Mouse (Mus musculus): ENCODE results near the gene Hoxd3. TPM values are rescaled to one million over a fixed set of nuclear protein-coding genes. Genes with fewer than 3 reads are reported as not detected.

Gene Hoxd3
- total and polyA plus RNA-seq, 3 experiments, result not detected

DNA sequence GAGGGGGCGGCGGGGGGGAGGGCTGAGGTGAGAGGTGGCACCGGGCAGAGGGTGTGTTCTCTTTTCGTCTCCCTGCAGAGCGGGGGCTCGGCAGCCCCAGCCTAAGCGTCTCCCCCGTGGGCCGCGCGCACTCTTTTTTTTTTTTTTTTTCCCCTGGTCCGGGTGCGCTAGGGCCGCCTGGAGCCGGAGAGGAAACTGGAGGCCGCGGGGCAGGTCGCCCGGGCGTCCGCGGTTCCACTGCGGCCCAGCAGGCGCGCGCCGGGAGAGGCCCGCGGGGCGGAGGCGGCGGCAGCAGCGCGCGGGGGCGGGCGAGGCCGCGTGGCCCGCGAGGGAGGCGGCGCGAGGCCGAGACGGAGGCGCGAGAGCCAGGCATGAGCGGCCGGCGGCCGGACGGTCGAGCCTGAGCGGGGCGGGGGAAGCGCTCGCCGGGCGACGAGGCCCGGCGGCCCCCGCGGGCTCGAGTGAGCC, 6.7 kb upstream of the Hoxd3 start:
- H3K9ac ChIP-seq (ENCODE audit: control insufficient read depth, low read depth, low read length, poor library complexity, severe bottlenecking), result peak overlapping the region; percentile 84
- peaks cover 6% of the 10 kb centered on the region; the same call in 1 of the 2 replicates for H3K79me2 ChIP-seq (ENCODE audit: control insufficient read depth, insufficient read depth, low read length, poor library complexity)
- H3K36me3 ChIP-seq (ENCODE audit: control insufficient read depth in 1 of 2, insufficient read depth in 2 of 2, low read length in 2 of 2), result peaks cover 0 to 2% of the 10 kb centered on the region in 2 experiments; a peak in 1 of 4 replicates
- H3K4me3 ChIP-seq (ENCODE audit: control insufficient read depth in 1 of 2, insufficient read depth in 1 of 2, low read depth in 2 of 2, low read length in 2 of 2), result peak overlapping the region; percentile 52 to 58; a peak in 3 of 4 replicates
- no peaks in the 10 kb centered on the region for H3K27me3 ChIP-seq (ENCODE audit: control insufficient read depth in 1 of 2, insufficient read depth in 2 of 2, low read length in 2 of 2)
- no peaks in the 10 kb centered on the region for H3K9me3 ChIP-seq (replicated peaks; ENCODE audit: insufficient read depth, low read length)
- H3K27ac ChIP-seq (ENCODE audit: control insufficient read depth, low read depth, low read length), result peak overlapping the region; percentile 48
- TF ChIP-seq CHD2 (IDR thresholded peaks at IDR 0.05; ENCODE audit: low read length) (no peak), SIN3A (IDR thresholded peaks at IDR 0.05; ENCODE audit: low read length) (no peak), POLR2A (IDR thresholded peaks at IDR 0.05; ENCODE audit: control insufficient read depth in 1 of 2, insufficient read depth in 1 of 2, low read depth in 1 of 2, low read length in 2 of 2, poor library complexity in 1 of 2) (peak in 1 of 2 experiments; percentile 52; a peak in 1 of 4 replicates)
- no peak for DNase-seq (ENCODE audit: low read depth, low spot score)
- no peaks in the 10 kb centered on the region; a peak in 2 of 4 replicates for H3K4me1 ChIP-seq (ENCODE audit: control insufficient read depth in 1 of 2, insufficient read depth in 2 of 2, low read length in 2 of 2)

DNA sequence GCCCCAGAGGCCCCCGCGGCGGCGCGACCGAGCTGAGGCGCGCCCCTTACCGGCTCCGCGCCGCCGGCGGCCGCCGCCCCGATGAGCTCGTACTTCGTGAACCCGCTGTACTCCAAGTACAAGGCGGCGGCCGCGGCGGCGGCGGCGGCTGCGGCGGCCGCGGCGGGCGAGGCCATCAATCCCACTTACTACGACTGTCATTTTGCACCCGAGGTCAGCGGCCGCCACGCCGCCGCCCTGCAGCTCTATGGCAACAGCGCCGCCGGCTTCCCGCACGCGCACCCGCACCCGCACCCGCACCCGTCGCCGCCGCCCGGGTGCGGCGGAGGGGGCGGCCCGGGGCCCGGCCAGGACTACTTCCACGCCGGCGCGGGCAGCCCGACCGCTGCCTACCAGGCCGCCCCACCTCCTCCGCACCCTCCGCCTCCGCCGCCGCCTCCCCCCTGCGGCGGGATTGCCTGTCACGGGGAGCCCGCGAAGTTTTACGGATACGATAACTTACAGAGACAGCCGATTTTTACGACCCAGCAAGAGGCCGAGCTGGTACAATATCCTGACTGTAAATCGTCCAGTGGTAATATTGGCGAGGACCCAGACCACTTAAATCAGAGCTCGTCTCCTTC, 6.1 kb upstream of the Hoxd3 start:
- Histone ChIP-seq H3K9me3 (replicated peaks; ENCODE audit: insufficient read depth, low read length) (no peaks in the 10 kb centered on the region), H3K4me1 (ENCODE audit: control insufficient read depth in 1 of 2, insufficient read depth in 2 of 2, low read length in 2 of 2) (no peaks in the 10 kb centered on the region; a peak in 2 of 4 replicates), H3K27me3 (ENCODE audit: control insufficient read depth in 1 of 2, insufficient read depth in 2 of 2, low read length in 2 of 2) (no peaks in the 10 kb centered on the region), H3K4me3 (ENCODE audit: control insufficient read depth in 1 of 2, insufficient read depth in 1 of 2, low read depth in 2 of 2, low read length in 2 of 2) (peak overlapping the region; percentile 53 to 66), H3K36me3 (ENCODE audit: control insufficient read depth in 1 of 2, insufficient read depth in 2 of 2, low read length in 2 of 2) (peaks cover 0 to 2% of the 10 kb centered on the region in 2 experiments; a peak in 1 of 4 replicates), H3K9ac (ENCODE audit: control insufficient read depth, low read depth, low read length, poor library complexity, severe bottlenecking) (peak overlapping the region; percentile 84), H3K27ac (ENCODE audit: control insufficient read depth, low read depth, low read length) (no peak overlapping the region), H3K79me2 (ENCODE audit: control insufficient read depth, insufficient read depth, low read length, poor library complexity) (peaks cover 6% of the 10 kb centered on the region; the same call in 1 of the 2 replicates)
- DNase-seq (ENCODE audit: low read depth, low spot score), result peak; percentile 62
- TF ChIP-seq CHD2 (IDR thresholded peaks at IDR 0.05; ENCODE audit: low read length), result no peak
- TF ChIP-seq RCOR1 (IDR thresholded peaks at IDR 0.05; ENCODE audit: low read depth, low read length), result no peak
- peak; percentile 43; the same call in 1 of the 2 replicates for TF ChIP-seq MXI1 (IDR thresholded peaks at IDR 0.05; ENCODE audit: low read depth, low read length)

DNA sequence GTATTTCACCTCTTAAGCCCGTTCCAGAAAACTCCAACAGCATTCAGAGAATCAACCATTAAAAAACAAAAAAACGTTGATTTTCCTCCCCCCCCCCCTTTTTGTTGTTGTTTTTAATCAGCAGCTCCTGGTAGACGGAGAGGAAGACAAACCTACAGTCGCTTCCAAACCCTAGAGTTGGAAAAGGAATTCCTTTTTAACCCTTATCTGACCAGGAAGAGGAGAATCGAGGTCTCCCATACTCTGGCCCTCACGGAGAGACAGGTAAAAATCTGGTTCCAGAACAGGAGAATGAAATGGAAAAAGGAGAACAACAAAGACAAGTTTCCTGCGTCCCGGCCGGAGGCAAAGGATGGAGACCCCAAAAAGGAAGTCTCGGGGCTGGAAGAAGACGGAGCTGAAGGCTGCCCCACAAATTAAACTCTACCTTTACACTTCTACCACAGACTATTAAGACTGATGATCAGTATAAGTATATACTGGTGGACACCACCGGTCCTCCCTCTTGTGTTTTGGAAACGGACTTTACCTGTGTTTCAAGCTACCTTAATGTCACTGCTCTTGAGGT, 5.2 kb upstream of the Hoxd3 start:
- Histone ChIP-seq H3K36me3 (ENCODE audit: control insufficient read depth in 1 of 2, insufficient read depth in 2 of 2, low read length in 2 of 2) (peaks cover 0 to 2% of the 10 kb centered on the region in 2 experiments; a peak in 1 of 4 replicates), H3K4me3 (ENCODE audit: control insufficient read depth in 1 of 2, insufficient read depth in 1 of 2, low read depth in 2 of 2, low read length in 2 of 2) (peak overlapping the region in 1 of 2 experiments; percentile 66; a peak in 3 of 4 replicates), H3K27me3 (ENCODE audit: control insufficient read depth in 1 of 2, insufficient read depth in 2 of 2, low read length in 2 of 2) (peaks cover 0 to 1% of the 10 kb centered on the region in 2 experiments; a peak in 1 of 4 replicates), H3K9me3 (replicated peaks; ENCODE audit: insufficient read depth, low read length) (no peaks in the 10 kb centered on the region), H3K27ac (ENCODE audit: control insufficient read depth, low read depth, low read length) (no peak overlapping the region), H3K9ac (ENCODE audit: control insufficient read depth, low read depth, low read length, poor library complexity, severe bottlenecking) (peak overlapping the region; percentile 84; the same call in 1 of the 2 replicates), H3K79me2 (ENCODE audit: control insufficient read depth, insufficient read depth, low read length, poor library complexity) (peaks cover 6% of the 10 kb centered on the region; the same call in 1 of the 2 replicates), H3K4me1 (ENCODE audit: control insufficient read depth in 1 of 2, insufficient read depth in 2 of 2, low read length in 2 of 2) (no peaks in the 10 kb centered on the region; a peak in 2 of 4 replicates)
- TF ChIP-seq MAX (IDR thresholded peaks at IDR 0.05; ENCODE audit: low read length), result no peak
- no peak for TF ChIP-seq USF2 (IDR thresholded peaks at IDR 0.05; ENCODE audit: borderline replicate concordance in 1 of 2, insufficient read depth in 1 of 2, low read depth in 1 of 2, low read length in 2 of 2)
- no peak for TF ChIP-seq UBTF (IDR thresholded peaks at IDR 0.05; ENCODE audit: borderline replicate concordance, insufficient read depth, low read depth, low read length)
- TF ChIP-seq MAZ (IDR thresholded peaks at IDR 0.05; ENCODE audit: low read depth, low read length), result no peak
- no peak for TF ChIP-seq POLR2AphosphoS2 (IDR thresholded peaks at IDR 0.05; ENCODE audit: low read length)
- TF ChIP-seq MAFK (IDR thresholded peaks at IDR 0.05; ENCODE audit: borderline replicate concordance, low read depth, low read length), result no peak
- no peak for DNase-seq (ENCODE audit: low read depth, low spot score)
